Mouse (Mus musculus): Measurements from ENCODE around the gene Kmo.

DNA sequence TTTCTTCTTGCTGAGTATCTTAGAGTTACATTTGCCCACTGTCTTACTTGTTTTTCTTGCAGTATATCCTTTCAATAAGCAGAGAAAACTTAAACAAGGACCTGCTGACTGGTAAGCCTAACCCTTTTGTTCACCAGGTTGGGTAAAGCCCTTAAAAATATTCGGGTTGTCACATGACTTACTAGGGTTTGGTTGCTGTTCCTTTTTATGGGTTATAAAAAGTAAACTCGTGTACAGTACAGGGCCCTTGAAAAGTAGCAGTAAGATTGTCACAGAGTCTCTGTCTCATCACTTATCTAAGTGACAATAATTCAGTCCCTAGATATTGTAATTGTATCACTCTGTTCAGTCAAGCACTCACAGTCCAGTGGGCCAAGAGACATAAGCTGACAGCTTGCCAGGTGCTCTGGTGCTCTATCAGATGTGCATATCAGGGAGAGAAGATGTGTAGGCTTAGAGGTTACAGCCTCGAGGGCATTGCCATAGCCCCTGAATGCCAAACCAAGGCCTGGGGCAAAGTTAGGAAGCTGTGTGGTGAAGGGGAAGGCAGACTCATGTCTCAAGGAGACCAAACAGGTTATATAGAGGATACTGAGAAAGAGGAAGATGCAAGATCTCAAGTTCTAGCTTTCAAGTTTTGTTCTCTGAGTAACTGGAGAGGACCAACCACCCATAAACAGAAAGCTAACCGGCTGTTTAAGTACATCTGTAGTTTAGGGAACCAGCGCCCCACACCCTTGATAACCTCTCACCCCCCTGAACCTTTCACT, 23.5 kb downstream of the Kmo start:
- TF ChIP-seq POLR2A (IDR thresholded peaks at IDR 0.05; ENCODE audit: low read depth, low read length) (no peak), CTCF (IDR thresholded peaks at IDR 0.05; ENCODE audit: extremely low read depth, insufficient read depth, insufficient read length, insufficient replicate concordance) (no peak)

All from spleen, adult 2 months (tissue).